Mouse (Mus musculus): ENCODE results near the gene Pramel7.
"Not testable (repeated sequence)": the region's sequence is repeated elsewhere in the genome, so short reads cannot be mapped to it uniquely, and the experiment has no call there.

The Pramel7 gene

DNA sequence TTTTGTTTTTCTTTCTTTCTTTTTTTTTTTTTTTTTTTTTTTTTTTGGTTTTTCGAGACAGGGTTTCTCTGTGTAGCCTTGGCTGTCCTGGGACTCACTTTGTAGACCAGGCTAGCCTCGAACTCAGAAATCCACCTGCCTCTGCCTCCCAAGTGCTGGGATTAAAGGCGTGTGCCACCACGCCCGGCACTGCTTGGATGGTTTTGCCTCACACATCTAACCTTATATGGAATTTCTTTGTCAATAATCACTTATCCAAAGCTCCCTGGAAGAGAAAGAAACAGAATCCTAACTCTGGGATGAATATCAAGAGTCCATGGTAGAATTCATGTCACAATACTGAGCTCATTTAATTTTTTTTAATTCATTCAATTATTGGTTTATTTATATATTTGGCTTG, at the start of gene Pramel7:
Gene Pramel7 (minus strand): TSS at position 101 of the 400 bp plus-strand sequence.
- not testable (repeated sequence) for DNase-seq

DNA sequence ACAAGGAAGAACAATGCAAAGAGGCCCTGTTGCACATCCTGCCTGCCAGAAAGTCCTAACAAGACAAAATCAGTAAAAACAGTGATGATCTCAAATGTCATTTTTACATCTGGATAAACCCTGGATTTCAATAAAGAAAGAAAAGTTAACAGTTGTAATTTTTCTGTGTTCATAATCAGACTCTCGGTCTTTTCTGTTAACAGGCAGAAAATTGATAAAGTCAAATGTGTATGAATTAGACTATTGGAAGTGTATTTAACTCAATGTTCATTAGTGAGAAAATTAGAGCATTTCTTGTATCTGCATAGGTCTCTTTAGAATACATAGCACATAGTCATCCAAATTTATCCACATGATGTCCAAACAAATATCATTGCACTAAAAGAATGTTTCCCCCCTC, 48.5 kb upstream of the Pramel7 start, which contains the start of gene Olfr1128:
Gene Olfr1128 (minus strand): TSS at position 101 of the 400 bp plus-strand sequence.
- no peak for DNase-seq

DNA sequence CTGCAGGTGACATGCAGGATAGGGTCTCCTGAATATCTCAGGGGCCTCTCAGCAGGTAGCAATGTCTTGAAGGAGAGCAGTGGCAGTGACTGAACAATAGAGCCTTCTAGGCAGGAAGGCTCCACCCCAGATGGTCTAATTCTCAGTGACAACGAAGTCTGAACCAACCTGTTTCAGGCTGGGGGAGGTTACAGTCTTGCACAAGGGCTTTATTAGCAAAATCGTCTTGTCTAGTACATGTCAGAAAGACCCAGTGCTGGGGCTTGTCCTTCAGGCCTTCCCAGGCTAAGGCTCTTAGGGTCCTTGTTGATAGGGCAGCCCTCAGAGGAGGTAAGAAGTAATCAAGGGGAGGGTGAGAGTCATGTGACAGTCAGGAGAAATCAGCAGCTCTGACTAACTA, 37.9 kb upstream of the Pramel7 start:
- DNase-seq, result no peak

DNA sequence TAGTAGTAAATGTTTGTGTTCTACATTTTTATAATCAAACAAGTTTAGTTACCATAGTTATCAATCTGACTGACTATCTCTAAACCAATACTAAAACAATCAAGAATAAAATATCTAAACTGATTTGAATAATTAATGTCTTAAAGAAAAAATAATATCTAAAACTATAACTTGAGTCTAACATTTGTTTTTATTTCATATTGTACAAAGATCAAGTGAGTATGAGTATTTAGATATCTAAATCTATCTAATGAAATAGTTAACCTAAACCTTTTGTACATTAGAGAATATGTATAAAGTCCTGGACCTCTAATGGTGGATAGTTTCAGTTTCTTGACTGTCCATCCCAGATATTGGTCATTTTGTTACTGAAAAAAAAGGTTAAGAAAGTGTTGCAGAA, 34.6 kb upstream of the Pramel7 start, which contains the start of gene Olfr153:
Gene Olfr153 (plus strand): TSS at position 301 of the 400 bp plus-strand sequence.
- DNase-seq, result no peak

DNA sequence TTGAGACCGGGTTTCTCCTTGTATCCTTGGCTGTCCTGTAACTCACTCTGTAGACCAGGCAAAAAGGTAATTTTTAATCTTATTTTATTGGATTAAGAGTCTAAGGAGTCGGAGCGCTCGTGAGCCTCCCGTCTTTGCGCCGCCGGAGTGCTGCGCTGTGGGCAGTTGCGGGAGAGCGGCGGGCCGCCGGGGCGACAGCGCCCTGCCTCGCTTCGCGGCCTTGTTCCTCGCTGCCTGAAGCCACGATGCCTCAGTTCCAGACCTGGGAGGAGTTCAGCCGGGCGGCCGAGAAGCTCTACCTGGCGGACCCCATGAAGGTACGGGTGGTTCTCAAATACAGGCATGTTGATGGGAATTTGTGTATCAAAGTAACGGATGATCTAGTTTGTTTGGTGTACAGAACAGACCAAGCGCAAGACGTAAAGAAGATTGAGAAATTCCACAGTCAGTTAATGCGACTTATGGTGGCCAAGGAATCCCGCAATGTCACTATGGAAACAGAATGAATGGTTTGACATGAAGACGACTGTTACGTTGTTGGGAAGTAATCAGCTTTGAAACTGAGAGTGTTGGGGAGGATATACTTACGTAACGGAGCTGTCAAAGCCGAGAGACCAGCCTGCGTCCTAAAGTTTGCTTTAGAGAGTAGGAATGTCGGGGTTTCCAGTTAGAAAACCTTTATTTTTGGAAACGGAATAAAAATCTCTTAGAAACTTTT, 29.2 kb upstream of the Pramel7 start:
- not testable (repeated sequence) for DNase-seq

DNA sequence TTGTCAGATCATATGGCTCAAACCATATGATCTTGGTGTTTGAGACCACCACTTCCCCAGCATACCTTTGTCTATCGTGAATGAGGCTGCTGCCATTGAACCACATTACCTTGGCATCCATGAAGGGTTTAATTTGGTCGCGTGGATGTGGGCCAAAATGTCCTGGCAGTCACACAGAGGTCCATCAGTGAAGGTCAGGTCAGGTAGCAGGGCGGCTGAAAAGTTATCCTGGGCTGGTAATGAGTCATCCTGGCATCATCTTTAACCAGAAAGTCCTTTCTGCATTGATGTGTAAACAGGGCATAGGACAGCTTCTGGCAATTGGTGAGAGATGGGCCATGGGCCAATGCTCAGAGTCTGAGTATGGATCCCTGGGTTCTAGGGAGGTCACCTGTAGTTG, 23.8 kb upstream of the Pramel7 start:
- no peak for DNase-seq

DNA sequence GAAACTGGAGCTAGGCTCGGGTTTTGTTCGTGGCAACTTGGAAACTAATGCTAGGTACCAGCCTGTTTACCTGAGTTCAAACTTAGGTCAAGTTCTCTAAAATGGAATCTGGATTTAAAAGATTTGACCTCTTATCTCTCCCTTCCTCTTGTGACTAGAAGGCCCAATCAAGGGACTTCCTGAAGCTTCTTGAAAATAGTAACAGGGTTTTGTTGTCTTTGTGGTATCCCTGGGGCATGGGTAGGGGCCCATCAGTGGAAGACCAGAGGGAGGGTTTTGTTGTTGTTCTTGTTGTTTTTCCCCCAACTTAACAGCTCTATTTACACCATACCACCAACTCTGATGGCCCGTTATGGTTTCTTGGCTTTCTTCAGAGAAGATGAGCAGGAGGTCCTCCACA, 19.7 kb upstream of the Pramel7 start:
- DNase-seq, result no peak

DNA sequence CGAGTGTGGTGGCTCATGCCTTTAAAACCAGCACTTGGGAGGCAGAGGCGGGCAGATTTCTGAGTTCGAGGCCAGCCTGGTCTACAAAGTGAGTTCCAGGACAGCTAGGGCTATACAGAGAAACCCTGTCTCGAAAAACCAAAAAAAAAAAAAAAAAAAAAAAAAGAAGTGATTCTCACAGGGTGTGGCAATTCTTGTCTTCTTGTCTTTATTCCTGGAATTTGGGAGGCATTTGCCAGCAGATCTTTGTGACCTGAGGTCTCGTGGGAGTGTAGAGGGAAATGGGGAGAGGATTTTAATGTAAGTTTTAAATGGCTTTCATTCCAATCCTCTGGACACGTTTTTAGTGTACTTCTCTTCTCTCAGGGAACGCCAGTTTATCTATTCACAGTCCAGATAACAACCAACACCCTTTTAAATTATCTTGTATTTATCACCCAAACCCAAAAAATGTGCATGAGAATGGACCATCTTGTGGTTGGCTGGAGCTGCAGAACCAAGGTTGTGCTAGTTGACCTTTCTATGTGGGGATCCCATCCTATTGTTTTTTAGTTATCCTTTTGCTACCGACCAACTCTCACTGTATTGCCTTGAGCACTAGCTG, 18.7 kb upstream of the Pramel7 start:
- no peak for DNase-seq

DNA sequence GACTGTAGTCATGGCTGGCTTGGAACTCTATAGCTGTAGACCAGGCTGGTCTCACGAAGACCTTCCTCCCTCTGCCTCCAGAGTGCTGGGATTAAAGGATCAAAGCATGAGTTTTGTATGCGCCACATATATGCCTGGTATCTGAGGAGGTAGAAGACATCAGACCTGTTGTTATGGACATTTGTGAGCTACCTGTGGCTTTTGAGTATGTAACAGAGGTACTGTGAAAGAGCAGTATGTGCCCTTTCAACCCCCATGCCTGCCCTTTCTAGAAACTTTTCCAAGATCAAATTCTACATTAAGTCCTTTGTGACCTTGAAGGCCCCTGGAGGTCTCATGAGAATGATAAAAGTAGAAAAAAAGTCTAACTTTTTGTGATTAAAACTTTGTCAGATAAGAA, 18.2 kb upstream of the Pramel7 start:
- no peak for DNase-seq

DNA sequence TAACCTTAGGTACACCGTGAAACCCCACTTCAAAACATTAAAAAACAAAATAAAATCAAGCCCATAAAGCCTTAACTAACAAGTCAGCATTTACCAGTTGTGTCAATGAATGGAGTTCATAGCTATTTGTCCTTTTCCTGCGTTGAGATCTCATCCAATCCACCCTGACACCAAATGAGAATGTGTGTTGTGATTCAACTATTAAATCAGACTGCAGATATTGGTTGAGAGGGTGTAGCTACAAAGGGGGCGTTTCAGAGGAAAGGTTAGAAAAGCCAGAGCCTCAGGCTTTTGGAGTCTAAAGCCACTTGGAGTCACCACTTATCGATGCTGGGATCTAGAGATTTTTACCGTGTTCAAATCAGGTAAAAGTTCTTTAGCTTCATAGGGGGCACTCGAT, 9.4 kb upstream of the Pramel7 start, which contains the start of gene Pramel6:
Gene Pramel6 (plus strand): TSS at position 301 of the 400 bp plus-strand sequence.
- no peak for DNase-seq

DNA sequence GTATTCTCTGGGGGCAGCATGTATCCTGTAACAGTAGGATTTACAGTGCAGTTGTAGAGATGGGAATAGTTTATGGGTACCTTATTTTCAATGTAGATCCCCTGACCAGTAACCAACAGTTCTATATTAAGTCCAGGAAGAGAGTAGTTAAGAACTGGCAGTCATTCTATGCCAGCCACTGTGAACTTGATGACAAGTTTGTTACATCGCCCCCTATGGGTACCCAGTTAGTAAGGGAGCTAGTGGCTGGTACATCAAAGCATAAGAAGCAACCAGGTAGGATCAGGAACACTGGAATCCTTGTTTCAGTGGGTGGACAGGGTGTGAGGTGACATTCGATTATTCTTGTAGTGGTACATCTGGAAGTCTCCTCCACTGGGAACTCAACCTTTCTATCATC, 14.6 kb downstream of the Pramel7 start:
- DNase-seq, result no peak

DNA sequence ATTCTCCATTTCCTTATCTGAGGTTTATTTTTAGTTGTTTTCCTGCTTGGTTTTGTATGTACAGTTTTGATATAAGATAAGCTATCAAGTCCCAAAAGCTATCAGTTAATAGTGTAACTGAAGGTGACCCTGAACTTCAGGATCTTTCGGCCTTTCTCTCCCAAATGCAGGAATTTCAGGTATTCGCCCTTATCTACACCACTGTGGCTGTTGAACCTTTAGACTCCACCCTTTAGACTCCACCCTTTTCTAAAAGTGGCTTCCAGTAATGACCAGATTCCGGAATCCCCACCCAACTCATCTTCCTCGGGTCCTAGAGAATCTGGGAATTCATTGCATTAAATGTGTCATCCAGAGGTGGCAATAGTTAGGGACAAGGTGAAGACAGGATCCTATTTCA, 15.7 kb downstream of the Pramel7 start:
- no peak for DNase-seq

DNA sequence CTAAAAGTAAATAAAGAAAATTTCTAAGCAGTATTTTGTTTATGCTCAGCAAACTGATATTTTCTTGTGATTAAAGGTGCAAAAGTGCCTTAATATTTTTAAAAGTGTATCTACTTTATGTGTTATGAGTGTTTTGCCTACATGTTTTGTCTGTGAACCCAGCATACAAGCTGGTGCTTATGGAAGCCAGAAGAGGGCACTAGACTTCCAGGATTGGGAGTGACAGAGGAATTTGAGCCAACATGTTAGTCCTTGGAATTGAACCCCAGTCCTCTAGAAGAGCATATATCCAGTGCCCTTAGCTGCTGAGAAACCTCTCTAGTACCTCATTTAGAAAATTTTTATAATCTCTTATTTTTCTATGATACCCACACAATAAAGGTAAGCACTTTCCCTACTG, 16.7 kb downstream of the Pramel7 start:
- no peak for DNase-seq

DNA sequence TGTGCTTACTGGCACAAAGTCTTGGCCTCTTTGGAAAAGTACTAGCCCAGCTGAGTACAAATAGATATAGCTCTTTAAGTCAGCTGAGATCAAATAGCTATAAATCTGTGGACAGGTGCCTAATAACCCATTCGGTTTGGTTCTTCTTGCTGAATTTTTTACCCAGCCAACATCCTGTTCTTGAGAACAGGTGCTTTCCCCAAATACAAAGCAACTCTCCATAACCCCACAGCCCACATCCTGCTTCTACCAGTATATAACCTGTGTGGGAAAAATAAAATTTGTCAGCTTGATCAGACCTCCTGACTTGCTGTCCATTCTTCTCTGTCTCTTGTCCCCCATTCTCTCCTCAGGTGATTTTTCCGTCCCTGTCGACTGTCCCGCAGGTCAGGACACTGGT, 35.1 kb downstream of the Pramel7 start:
- no peak for DNase-seq

DNA sequence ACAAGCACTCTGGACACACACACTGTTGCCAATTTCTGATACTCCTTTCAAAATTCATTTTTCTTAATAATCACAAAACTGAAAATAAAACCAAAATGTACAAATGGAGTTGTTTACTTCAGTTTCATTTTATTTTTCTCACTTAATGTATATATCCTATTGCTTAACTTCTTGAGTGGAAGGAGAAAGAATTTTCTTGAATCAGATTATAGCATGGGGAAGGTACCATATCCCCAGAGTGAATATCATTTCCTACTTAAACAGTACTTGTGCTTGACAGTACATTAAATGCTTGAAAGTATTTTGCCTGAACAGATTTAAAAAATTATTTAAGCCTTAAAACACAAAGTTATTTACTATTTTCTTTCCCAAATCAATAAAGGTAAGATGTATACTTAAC, 43.2 kb downstream of the Pramel7 start, which contains the start of gene Olfr1126:
Gene Olfr1126 (plus strand): TSS at position 301 of the 400 bp plus-strand sequence.
- DNase-seq, result no peak

Measured in lung, postnatal 10 days (tissue).